In the genomic region with DNA sequence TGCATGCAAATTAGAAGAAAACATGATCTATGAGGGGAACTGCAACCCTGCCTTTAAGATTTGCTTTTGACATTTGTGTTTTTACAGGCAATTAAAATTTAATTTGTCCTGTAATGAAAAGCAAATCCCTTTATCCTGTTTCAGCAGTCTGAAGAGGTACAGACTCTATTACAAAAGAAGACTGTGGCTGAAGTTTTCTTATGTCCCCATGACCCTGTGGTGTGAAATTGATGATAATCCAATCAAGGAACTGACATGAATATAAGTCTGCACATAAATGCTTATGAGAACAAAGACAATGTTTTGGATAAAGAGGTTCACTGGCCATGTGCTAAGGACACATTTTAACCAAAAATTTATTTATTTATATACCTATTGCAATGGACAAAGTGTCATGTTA, we compare ENCODE assay signal across 19 mouse cellular contexts.
"Had no signal": no experiment of that assay in that cellular context is flagged by ENCODE, and none has a peak within 500 bp of the region (broad histone marks: within the 10 kb centered on the region; RNA-seq: fewer than 3 reads in every experiment).

No protein-coding gene starts in this region.

- H3K9me3 ChIP-seq: liver, embryonic 13.5 days; liver, embryonic 15.5 days; lung, embryonic 15.5 days; megakaryocyte, embryonic 14.5 days; neural tube, embryonic 12.5 days; stomach, embryonic 15.5 days had no signal

- H3K27me3 ChIP-seq: liver, embryonic 13.5 days; liver, embryonic 15.5 days; lung, embryonic 15.5 days; megakaryocyte, embryonic 14.5 days; neural tube, embryonic 12.5 days; stomach, embryonic 15.5 days had no signal

- H3K36me3 ChIP-seq: liver, embryonic 13.5 days; liver, embryonic 15.5 days; lung, embryonic 15.5 days; neural tube, embryonic 12.5 days; stomach, embryonic 15.5 days had no signal

- H3K4me1 ChIP-seq: liver, embryonic 13.5 days; liver, embryonic 15.5 days; lung, embryonic 15.5 days; megakaryocyte, embryonic 14.5 days; neural tube, embryonic 12.5 days; stomach, embryonic 15.5 days had no signal

- DNase-seq: liver; liver, embryonic 13.5 days; liver, postnatal 0 days; lung, adult 2 months; lung, postnatal 14 days; lung, postnatal 36 days; right cerebral cortex, postnatal 14 days; thymus, adult 2 months; thymus, postnatal 25 days; thymus, postnatal 4 days had no signal

- ATAC-seq: liver, postnatal 0 days; lung, postnatal 0 days had no signal

- H3K27ac ChIP-seq: liver, embryonic 13.5 days; liver, embryonic 15.5 days; lung, embryonic 15.5 days; macrophage; neural tube, embryonic 12.5 days; stomach, embryonic 15.5 days; stomach, postnatal 0 days had no signal

- H3K4me2 ChIP-seq: liver, embryonic 11.5 days; liver, embryonic 13.5 days; liver, embryonic 15.5 days; lung, embryonic 15.5 days; neural tube, embryonic 12.5 days; stomach, embryonic 15.5 days had no signal

- H3K4me3 ChIP-seq: liver, embryonic 13.5 days; liver, embryonic 15.5 days; lung, embryonic 15.5 days; megakaryocyte, embryonic 14.5 days; neural tube, embryonic 12.5 days; stomach, embryonic 15.5 days had no signal

- H3K9ac ChIP-seq: liver, embryonic 13.5 days; liver, embryonic 15.5 days; liver, postnatal 0 days; lung, embryonic 15.5 days; neural tube, embryonic 12.5 days; stomach, embryonic 15.5 days had no signal
